Mouse (Mus musculus): Measurements from ENCODE around the gene Gprc6a.

DNA sequence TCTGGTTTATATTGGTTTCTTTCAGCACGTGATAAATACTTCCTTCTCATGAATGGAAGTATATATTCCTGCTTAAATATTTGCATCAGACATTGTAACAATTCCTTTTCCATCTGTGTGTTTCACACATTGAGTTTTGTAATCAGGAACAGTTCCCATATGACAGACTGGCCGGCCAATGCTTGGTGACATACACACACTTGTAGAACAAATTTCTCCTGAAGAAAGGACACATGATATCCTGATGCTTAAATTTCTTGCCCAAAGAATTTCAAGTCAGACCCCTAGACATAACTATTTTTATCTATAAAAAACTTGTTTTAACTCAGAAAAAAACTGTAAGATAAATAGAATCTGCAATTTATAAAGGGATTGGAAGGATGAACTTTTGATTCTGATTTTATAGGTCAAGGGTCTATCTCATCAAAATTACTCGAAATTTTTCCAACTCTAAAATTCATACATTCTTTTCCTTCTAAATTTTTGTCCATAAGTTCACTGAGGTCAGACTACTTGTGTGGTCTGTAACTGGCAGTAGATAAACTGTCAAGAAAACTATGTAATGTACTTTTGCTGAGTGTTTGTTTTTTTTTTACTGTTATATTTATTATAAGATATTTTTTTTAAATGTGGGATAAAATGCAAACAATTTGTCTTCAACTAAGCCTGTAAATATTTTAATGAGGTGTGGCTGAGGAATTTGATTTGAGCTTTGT is 18.4 kb upstream of the Gprc6a start:
- TF ChIP-seq CTCF (IDR thresholded peaks at IDR 0.05; ENCODE audit: extremely low read depth, insufficient read depth, low read length) (no peak), POLR2A (IDR thresholded peaks at IDR 0.05; ENCODE audit: extremely low read depth, insufficient read depth, low read length) (no peak)
